Mouse (Mus musculus): Measurements from ENCODE around the gene a. TPM values are rescaled to one million over a fixed set of nuclear protein-coding genes. Genes with fewer than 3 reads are reported as not detected.

a gene
- total and polyA plus RNA-seq, 2 experiments from 2014 or later: 0.85 TPM; not detected in 1

DNA sequence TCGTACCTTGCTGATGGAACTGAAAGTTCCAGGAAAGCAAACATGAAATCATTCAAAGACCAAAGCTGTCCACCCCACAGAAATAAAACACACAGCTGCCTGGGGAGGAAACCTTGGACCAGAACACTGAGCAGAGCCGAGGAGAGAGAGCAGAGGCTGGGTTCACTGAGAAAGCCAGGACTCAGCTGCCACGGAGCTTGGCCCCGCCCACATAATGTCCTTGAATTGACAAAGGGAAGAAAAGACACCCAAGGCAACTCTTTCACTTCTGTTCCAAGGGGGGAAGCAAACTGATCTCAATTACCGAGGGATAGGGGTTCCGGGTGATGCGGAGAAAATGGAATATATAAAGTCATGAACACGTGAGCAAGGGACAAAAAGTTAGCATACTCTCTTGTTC, 39.3 kb upstream of the a start:
- H3K27ac ChIP-seq: no peak overlapping the region
- no peak for ATAC-seq
- no peak overlapping the region for H3K4me3 ChIP-seq (ENCODE audit: low read length)
- 53% methylated on average over 8 of the region's 8 CpGs for WGBS
- H3K4me2 ChIP-seq (ENCODE audit: low read depth, low read length): no peak overlapping the region
- no peaks in the 10 kb centered on the region for H3K27me3 ChIP-seq (ENCODE audit: insufficient read depth, low read length)
- H3K9ac ChIP-seq (replicated peaks; ENCODE audit: low read length): no peak overlapping the region
- no peak for DNase-seq (ENCODE audit: low spot score)
- H3K36me3 ChIP-seq (ENCODE audit: insufficient read depth, low read length): no peaks in the 10 kb centered on the region
- no peaks in the 10 kb centered on the region for H3K9me3 ChIP-seq (ENCODE audit: low read length)
- H3K4me1 ChIP-seq (ENCODE audit: insufficient read depth, low read length): peaks cover 13% of the 10 kb centered on the region
- TF ChIP-seq CTCF (IDR thresholded peaks at IDR 0.05; ENCODE audit: low read depth): no peak

DNA sequence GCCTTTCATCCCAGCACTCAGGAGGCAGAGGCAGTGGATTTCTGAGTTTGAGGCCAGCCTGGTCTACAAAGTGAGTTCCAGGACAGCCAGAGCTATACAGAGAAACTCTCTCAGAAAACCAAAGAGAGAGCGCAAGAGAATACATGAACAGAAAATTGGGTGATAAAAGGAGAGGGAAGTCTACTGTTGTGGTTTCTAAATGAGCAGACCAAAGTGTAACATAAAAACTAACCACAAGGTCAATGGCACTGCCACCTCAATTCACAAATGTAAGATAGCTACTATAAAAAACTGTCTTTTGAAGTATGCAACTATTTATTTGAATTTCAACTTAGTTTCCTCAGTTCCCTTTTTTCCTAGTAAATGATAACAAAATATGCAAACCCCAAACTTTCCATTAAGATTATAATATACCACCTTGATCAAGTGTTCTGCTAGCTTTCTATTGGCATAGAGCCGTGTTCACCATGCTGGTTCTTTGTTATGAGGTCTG, 37.1 kb upstream of the a start:
- ATAC-seq (no peak), DNase-seq (ENCODE audit: low spot score) (no peak)
- Histone ChIP-seq H3K9ac (replicated peaks; ENCODE audit: low read length) (no peak overlapping the region), H3K36me3 (ENCODE audit: insufficient read depth, low read length) (no peaks in the 10 kb centered on the region), H3K27ac (no peak overlapping the region), H3K4me1 (ENCODE audit: insufficient read depth, low read length) (peaks cover 12% of the 10 kb centered on the region), H3K4me3 (ENCODE audit: low read length) (no peak overlapping the region), H3K9me3 (ENCODE audit: low read length) (no peaks in the 10 kb centered on the region), H3K4me2 (ENCODE audit: low read depth, low read length) (no peak overlapping the region), H3K27me3 (ENCODE audit: insufficient read depth, low read length) (no peaks in the 10 kb centered on the region)
- TF ChIP-seq CTCF (IDR thresholded peaks at IDR 0.05; ENCODE audit: low read depth): no peak
- 90% methylated on average over 2 of the region's 2 CpGs for WGBS

DNA sequence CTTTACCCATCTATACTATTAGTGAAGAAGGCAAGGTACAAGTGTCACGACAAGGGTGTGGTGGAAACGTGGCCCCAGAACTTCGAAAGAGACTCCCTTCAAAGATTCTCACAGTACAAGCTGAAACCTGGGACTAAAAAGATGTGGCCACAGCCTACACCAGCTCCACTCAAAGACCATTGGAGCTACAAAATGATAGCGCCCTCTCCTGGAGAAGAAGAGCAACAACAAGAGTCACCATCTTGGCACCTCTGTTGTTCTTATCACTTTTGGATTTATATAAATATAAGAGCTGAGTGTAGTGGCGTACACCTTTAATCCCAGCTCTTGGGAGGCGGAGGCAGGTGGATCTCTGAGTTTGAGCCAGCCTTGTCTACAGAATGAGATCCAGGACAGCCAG, 35.4 kb upstream of the a start:
- Histone ChIP-seq H3K4me3 (ENCODE audit: low read length) (no peak overlapping the region), H3K9ac (replicated peaks; ENCODE audit: low read length) (no peak overlapping the region), H3K27ac (no peak overlapping the region), H3K4me1 (ENCODE audit: insufficient read depth, low read length) (peaks cover 3% of the 10 kb centered on the region; the same call in 1 of the 2 replicates), H3K27me3 (ENCODE audit: insufficient read depth, low read length) (no peaks in the 10 kb centered on the region), H3K4me2 (ENCODE audit: low read depth, low read length) (no peak overlapping the region), H3K9me3 (ENCODE audit: low read length) (no peaks in the 10 kb centered on the region), H3K36me3 (ENCODE audit: insufficient read depth, low read length) (no peaks in the 10 kb centered on the region)
- no peak for ATAC-seq
- no peak for DNase-seq (ENCODE audit: low spot score)
- peak; percentile 49 for TF ChIP-seq CTCF (IDR thresholded peaks at IDR 0.05; ENCODE audit: low read depth)
- WGBS: 63% methylated on average over 6 of the region's 6 CpGs

DNA sequence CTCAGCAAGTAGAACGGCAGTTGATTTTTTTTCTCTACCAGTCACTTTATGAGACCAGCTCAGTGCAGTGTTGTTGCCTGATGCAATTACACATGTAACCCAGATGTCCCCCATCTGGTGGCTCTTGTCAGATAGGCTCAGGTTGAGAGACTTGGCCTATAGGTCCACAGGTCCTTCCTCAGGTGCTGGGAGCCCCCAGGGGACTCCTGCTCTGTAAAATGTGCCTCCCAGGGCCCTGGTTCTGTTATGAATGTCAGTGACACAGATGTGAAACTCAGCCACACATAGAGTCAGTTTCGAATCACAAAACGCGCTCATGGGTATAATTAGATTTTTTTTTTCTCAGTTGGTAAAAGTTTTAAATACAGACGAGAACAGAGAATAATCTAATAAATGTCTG, 33.5 kb upstream of the a start:
- Histone ChIP-seq H3K4me1 (ENCODE audit: insufficient read depth, low read length) (no peaks in the 10 kb centered on the region), H3K27ac (no peak overlapping the region), H3K27me3 (ENCODE audit: insufficient read depth, low read length) (no peaks in the 10 kb centered on the region), H3K9ac (replicated peaks; ENCODE audit: low read length) (no peak overlapping the region), H3K36me3 (ENCODE audit: insufficient read depth, low read length) (no peaks in the 10 kb centered on the region), H3K4me3 (ENCODE audit: low read length) (no peak overlapping the region), H3K9me3 (ENCODE audit: low read length) (no peaks in the 10 kb centered on the region), H3K4me2 (ENCODE audit: low read depth, low read length) (no peak overlapping the region)
- WGBS: 77% methylated on average over 5 of the region's 5 CpGs
- ATAC-seq (no peak), DNase-seq (ENCODE audit: low spot score) (no peak)
- TF ChIP-seq CTCF (IDR thresholded peaks at IDR 0.05; ENCODE audit: low read depth): no peak

DNA sequence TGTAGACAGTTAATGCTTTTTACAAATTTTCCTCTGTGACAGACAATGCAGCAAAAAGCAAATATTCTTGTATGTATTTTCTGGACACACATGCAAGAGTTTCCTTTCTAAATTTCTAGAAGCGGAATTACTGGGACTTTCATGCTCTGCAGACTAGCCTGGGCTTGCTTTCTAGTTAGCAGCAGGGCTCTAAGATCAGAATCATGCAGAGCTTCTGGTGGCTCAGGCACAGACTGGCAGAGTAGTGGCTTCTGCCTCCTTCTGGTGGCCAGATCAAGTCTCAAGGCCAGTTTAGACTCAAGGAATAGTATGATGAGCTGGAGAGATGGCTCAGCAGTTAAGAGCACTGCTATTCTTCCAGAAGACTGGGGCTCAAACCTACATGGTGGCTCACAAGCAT, 32.7 kb upstream of the a start:
- no peaks in the 10 kb centered on the region for H3K9me3 ChIP-seq (ENCODE audit: low read length)
- H3K9ac ChIP-seq (replicated peaks; ENCODE audit: low read length): no peak overlapping the region
- H3K4me3 ChIP-seq (ENCODE audit: low read length): no peak overlapping the region
- no peak overlapping the region for H3K4me2 ChIP-seq (ENCODE audit: low read depth, low read length)
- TF ChIP-seq CTCF (IDR thresholded peaks at IDR 0.05; ENCODE audit: low read depth): no peak
- WGBS: 90% methylated on average over 1 of the region's 1 CpGs
- no peaks in the 10 kb centered on the region for H3K27me3 ChIP-seq (ENCODE audit: insufficient read depth, low read length)
- H3K27ac ChIP-seq: no peak overlapping the region
- ATAC-seq: no peak
- H3K36me3 ChIP-seq (ENCODE audit: insufficient read depth, low read length): no peaks in the 10 kb centered on the region
- no peak for DNase-seq (ENCODE audit: low spot score)
- no peaks in the 10 kb centered on the region for H3K4me1 ChIP-seq (ENCODE audit: insufficient read depth, low read length)

DNA sequence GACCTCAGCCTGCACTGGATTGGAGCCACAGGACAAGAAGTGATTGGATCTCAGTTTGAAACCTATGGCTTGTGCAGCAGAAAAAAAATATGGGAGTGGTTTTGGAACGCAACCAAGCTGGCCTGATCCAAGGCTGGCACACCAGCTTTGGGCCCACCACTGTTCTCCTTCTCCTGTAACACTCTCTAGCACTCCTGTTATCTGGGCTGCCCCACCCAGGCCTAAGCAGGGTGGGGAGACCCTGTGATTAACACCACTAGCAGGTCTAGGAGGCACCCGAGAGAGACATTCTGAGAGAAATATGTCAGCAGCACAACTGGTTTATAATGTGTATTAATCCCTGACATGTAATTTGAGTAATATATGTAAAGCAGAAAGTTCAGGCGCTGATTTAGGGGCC, 28.0 kb upstream of the a start:
- no peaks in the 10 kb centered on the region for H3K9me3 ChIP-seq (ENCODE audit: low read length)
- no peak for TF ChIP-seq CTCF (IDR thresholded peaks at IDR 0.05; ENCODE audit: low read depth)
- DNase-seq (ENCODE audit: low spot score): peak; percentile 18
- 77% methylated on average over 3 of the region's 3 CpGs for WGBS
- no peak overlapping the region for H3K27ac ChIP-seq
- ATAC-seq: no peak
- H3K36me3 ChIP-seq (ENCODE audit: insufficient read depth, low read length): no peaks in the 10 kb centered on the region
- no peaks in the 10 kb centered on the region for H3K27me3 ChIP-seq (ENCODE audit: insufficient read depth, low read length)
- H3K9ac ChIP-seq (replicated peaks; ENCODE audit: low read length): no peak overlapping the region
- no peaks in the 10 kb centered on the region for H3K4me1 ChIP-seq (ENCODE audit: insufficient read depth, low read length)
- H3K4me3 ChIP-seq (ENCODE audit: low read length): no peak overlapping the region
- no peak overlapping the region for H3K4me2 ChIP-seq (ENCODE audit: low read depth, low read length)

DNA sequence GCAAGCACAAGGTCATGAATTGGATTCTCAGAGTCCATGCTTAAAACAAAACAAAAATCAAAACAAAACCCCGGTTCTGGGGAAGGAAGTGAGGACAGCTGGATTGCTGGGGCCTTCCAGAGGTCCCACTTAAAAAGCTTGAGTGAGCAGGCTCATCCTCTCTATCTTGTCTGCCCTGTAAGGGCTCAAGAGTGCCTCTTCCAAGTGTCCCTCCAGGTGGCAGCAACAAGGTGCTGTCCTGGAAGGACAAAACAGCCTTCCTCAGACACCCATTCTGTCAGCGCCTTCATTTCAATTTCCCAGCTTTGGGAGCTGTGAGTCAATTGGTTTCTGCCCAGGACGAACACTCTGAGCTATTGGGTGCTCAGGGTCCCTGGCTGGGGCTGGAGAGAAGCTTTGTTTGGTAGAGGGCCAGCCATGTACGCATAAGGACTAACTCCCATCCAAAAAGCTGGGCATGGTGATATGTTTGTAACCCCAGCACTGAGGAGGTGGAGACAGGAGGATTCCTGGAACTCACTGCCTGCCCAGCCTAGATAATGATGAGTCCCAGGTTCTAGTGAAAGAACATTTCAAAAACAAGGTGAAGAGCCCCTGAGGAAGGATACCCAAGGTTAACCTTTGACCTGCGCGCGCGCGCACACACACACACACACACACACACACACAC, 26.2 kb upstream of the a start:
- H3K4me1 ChIP-seq (ENCODE audit: insufficient read depth, low read length): no peaks in the 10 kb centered on the region
- no peak overlapping the region for H3K4me2 ChIP-seq (ENCODE audit: low read depth, low read length)
- no peak overlapping the region for H3K27ac ChIP-seq
- H3K4me3 ChIP-seq (ENCODE audit: low read length): no peak overlapping the region
- no peaks in the 10 kb centered on the region for H3K9me3 ChIP-seq (ENCODE audit: low read length)
- ATAC-seq: no peak
- 86% methylated on average over 9 of the region's 9 CpGs for WGBS
- H3K36me3 ChIP-seq (ENCODE audit: insufficient read depth, low read length): no peaks in the 10 kb centered on the region
- TF ChIP-seq CTCF (IDR thresholded peaks at IDR 0.05; ENCODE audit: low read depth): peak; percentile 19
- no peak for DNase-seq (ENCODE audit: low spot score)
- no peak overlapping the region for H3K9ac ChIP-seq (replicated peaks; ENCODE audit: low read length)
- no peaks in the 10 kb centered on the region for H3K27me3 ChIP-seq (ENCODE audit: insufficient read depth, low read length)

Measured in hindbrain, postnatal 0 days (tissue).